Mouse (Mus musculus) midbrain, embryonic 11.5 days (tissue): ENCODE measurements at regions not wholly inside any gene's neighbourhood (a gene's known extent, or its start where the extent isn't known, plus 50 kb on each side); places are given as distances from the start of the nearest gene placed in this dataset.

Experiments used
- ATAC-seq: fragments of 200-750 bp; cut with Nextera tagmentation; 2 replicates; pipeline ENCODE4 v1.8.0; 2017; ENCODE audit warnings: moderate TSS enrichment, moderate library complexity; ENCODE audit not compliant: low FRiP score
- DNase-seq: peaks from one replicate; pipeline ENCODE4 v3.0.0; 2015; ENCODE audit warnings: low spot score; ENCODE audit errors: missing footprints
- H3K27ac ChIP-seq: fragments of 300-500 bp; sonication (generic); 2 replicates; pipeline ENCODE4 v1.5.1; 2014; ENCODE audit warnings: low read depth, low read length
- H3K27me3 ChIP-seq: fragments of 300-500 bp; sonication (generic); 2 replicates; pipeline ENCODE4 v1.6.1; 2014; ENCODE audit warnings: mild to moderate bottlenecking, low read length, moderate library complexity, mixed read lengths; ENCODE audit not compliant: control insufficient read depth, insufficient read depth
- H3K36me3 ChIP-seq: fragments of 300-500 bp; sonication (generic); 2 replicates; pipeline ENCODE4 v1.6.1; 2014; ENCODE audit warnings: mild to moderate bottlenecking, low read length, moderate library complexity, mixed read lengths; ENCODE audit not compliant: control insufficient read depth, insufficient read depth
- H3K4me1 ChIP-seq: fragments of 300-500 bp; sonication (generic); 2 replicates; pipeline ENCODE4 v1.6.1; 2014; ENCODE audit warnings: low read length; ENCODE audit not compliant: control insufficient read depth, insufficient read depth
- H3K4me2 ChIP-seq: fragments of 300-500 bp; sonication (generic); 2 replicates; pipeline ENCODE4 v1.6.1; 2014; ENCODE audit warnings: mild to moderate bottlenecking, moderate library complexity
- H3K4me3 ChIP-seq: fragments of 300-500 bp; sonication (generic); 2 replicates; pipeline ENCODE4 v1.5.1; 2014; ENCODE audit warnings: low read depth, low read length
- H3K9ac ChIP-seq: fragments of 300-500 bp; sonication (generic); 2 replicates; pipeline ENCODE4 v1.6.1; 2014; ENCODE audit warnings: low read length
- H3K9me3 ChIP-seq: fragments of 300-500 bp; sonication (generic); 2 replicates; pipeline ENCODE4 v1.6.1; 2016; ENCODE audit warnings: low read length; ENCODE audit not compliant: control insufficient read depth
- WGBS: fragments of 180-500 bp; shearing (Covaris S2); extraction: QIAGEN DNeasy Blood & Tissue Kit; methylation state at CpG from one replicate; pipeline ENCODE4 v1.1.7; 2014; 5-methylcytosine and 5-hydroxymethylcytosine counted together

GRCm38 (mm10) chr8:44155705-44156321 lies 446.0 kb upstream of the Adam34 start:
- Histone ChIP-seq H3K36me3 (no peaks in the 10 kb centered on the region), H3K27ac (no peak overlapping the region), H3K9me3 (no peaks in the 10 kb centered on the region), H3K9ac (no peak overlapping the region), H3K4me3 (no peak overlapping the region), H3K27me3 (no peaks in the 10 kb centered on the region), H3K4me2 (no peak overlapping the region), H3K4me1 (no peaks in the 10 kb centered on the region)
- WGBS: 91% methylated on average over 8 of the region's 8 CpGs
- DNase-seq: no peak
- no peak for ATAC-seq

- H3K36me3 ChIP-seq: no peaks in the 10 kb centered on the region
- no peak overlapping the region for H3K4me3 ChIP-seq
- no peaks in the 10 kb centered on the region for H3K9me3 ChIP-seq
- DNase-seq: no peak
- no peak overlapping the region for H3K9ac ChIP-seq
- ATAC-seq: no peak; the same call in 1 of the 2 replicates
- H3K27me3 ChIP-seq: no peaks in the 10 kb centered on the region
- WGBS: 69% methylated on average over 6 of the region's 6 CpGs
- no peak overlapping the region for H3K27ac ChIP-seq
- H3K4me2 ChIP-seq: no peak overlapping the region
- H3K4me1 ChIP-seq: no peaks in the 10 kb centered on the region
Measured at GRCm38 (mm10) chr8:44165115-44165514, 455.3 kb upstream of the Adam34 start.

DNA sequence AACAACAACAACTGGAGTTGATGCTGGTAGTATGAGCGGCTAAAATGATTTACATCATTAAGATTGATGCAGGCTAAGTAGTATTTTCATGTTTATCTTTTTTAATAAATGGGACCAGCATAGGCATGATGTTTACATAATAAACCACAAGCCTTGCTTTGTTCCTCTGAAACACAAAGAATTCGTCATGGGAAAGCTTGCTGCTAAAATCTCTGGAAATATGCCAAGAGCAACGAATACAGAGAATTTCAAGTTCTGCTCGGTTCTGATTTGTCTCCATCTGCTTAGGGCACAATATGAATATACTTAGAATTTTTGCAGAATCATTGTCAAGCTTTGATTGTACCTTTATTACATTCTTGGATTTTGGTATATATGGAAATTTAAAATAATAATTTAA lies 467.2 kb upstream of the Adam34 start:
- no peaks in the 10 kb centered on the region for H3K9me3 ChIP-seq
- DNase-seq (no peak), ATAC-seq (no peak)
- no peaks in the 10 kb centered on the region for H3K4me1 ChIP-seq
- no peak overlapping the region for H3K4me3 ChIP-seq
- WGBS: 76% methylated on average over 4 of the region's 4 CpGs
- no peak overlapping the region for H3K4me2 ChIP-seq
- no peak overlapping the region for H3K27ac ChIP-seq
- no peaks in the 10 kb centered on the region for H3K27me3 ChIP-seq
- H3K36me3 ChIP-seq: no peaks in the 10 kb centered on the region
- H3K9ac ChIP-seq: no peak overlapping the region

DNA sequence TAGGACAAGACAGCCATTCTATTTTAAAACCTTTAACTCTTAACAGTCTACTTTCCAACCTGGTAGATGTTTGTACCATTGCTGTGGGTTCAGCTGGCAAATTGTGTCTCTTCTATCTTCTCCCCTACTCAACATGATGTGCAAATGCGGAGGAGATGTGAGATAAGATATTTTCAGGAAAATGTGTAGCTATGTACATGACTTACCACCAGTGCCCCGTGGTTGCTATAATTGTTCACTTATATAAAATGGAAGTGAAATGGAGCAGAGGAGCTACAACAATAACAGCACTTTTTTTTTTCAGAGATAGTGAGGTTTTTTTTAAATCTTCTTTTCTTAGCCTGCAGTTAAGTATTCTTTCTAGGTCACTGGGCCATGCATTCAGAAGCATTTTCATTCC lies 492.4 kb upstream of the Adam34 start:
- no peak for DNase-seq
- Histone ChIP-seq H3K4me3 (no peak overlapping the region), H3K9me3 (no peaks in the 10 kb centered on the region), H3K9ac (no peak overlapping the region), H3K4me2 (no peak overlapping the region), H3K27me3 (no peaks in the 10 kb centered on the region), H3K36me3 (no peaks in the 10 kb centered on the region), H3K27ac (no peak overlapping the region), H3K4me1 (no peaks in the 10 kb centered on the region)
- WGBS: 84% methylated on average over 2 of the region's 2 CpGs
- ATAC-seq: no peak

DNA sequence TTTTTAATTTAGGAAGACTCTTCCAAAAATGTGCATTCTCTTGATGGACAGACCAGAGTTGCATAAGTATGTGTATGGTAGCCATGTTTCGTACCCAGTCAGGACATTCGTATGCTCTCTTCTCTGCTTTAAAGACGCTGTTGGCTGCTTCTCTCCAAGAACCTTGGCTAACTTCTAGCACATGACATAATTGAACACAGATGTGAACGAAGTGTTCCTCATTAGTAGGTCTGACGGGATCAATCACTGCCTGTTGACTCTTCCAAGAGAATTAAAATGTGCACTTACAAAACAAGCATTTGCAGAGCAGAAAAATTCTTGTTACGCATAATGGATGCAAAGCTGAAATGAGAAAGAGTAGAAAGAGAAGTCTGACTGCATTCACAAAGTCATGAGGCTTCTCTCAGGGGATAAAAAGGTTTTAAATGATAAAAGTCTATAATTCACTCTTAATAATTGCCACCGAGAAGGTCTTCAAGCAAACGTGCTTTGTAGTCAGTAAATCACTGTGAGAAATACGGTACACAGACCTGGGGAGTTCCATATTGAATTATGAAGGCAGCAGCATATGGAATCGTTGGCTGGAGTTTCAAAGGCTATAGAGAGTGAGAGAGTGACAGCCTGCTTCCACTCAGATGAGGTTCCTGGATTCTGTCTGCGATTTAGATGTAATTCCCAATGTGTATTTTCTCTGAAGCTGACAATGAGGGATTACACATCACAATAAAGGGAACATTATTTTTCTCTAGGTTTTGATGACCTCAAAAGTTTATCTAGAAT lies 496.7 kb upstream of the Adam34 start:
- H3K9me3 ChIP-seq: no peaks in the 10 kb centered on the region
- no peaks in the 10 kb centered on the region for H3K27me3 ChIP-seq
- no peak overlapping the region for H3K4me2 ChIP-seq
- ATAC-seq (no peak), DNase-seq (no peak)
- H3K9ac ChIP-seq: no peak overlapping the region
- no peak overlapping the region for H3K4me3 ChIP-seq
- H3K36me3 ChIP-seq: no peaks in the 10 kb centered on the region
- no peak overlapping the region for H3K27ac ChIP-seq
- 76% methylated on average over 11 of the region's 11 CpGs for WGBS
- no peaks in the 10 kb centered on the region for H3K4me1 ChIP-seq

DNA sequence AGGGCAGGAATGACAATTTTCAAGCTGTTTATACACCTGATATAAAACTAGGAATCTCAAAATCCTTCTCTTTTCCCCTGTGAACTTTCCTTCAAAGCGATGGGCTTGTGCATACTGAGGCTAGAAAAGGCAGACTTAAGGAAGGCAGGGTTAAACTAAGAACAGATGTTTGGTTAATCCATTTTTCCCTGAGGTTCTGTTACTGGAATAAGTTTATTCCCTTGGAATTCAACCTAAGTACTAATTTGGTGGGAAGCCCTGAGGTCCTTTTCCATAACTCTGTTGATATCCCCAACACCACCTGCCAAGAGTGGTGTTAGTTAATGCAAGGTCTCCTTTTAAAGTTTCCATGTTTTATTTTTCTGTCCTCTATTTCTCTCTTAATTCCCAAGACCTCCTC lies 512.5 kb upstream of the Adam34 start:
- Histone ChIP-seq H3K9me3 (no peaks in the 10 kb centered on the region), H3K36me3 (no peaks in the 10 kb centered on the region), H3K9ac (no peak overlapping the region), H3K4me3 (no peak overlapping the region), H3K4me2 (no peak overlapping the region), H3K27ac (no peak overlapping the region), H3K27me3 (no peaks in the 10 kb centered on the region), H3K4me1 (no peaks in the 10 kb centered on the region)
- DNase-seq (no peak), ATAC-seq (no peak)
- 85% methylated on average over 1 of the region's 1 CpGs for WGBS

GRCm38 (mm10) chr8:44252393-44252792 lies 542.5 kb upstream of the Adam34 start:
- no peak for DNase-seq
- Histone ChIP-seq H3K9ac (no peak overlapping the region), H3K27ac (no peak overlapping the region), H3K4me1 (no peaks in the 10 kb centered on the region), H3K36me3 (no peaks in the 10 kb centered on the region), H3K27me3 (no peaks in the 10 kb centered on the region), H3K4me3 (no peak overlapping the region), H3K9me3 (no peaks in the 10 kb centered on the region), H3K4me2 (no peak overlapping the region)
- ATAC-seq: no peak
- WGBS: 86% methylated on average over 3 of the region's 3 CpGs

- 76% methylated on average over 6 of the region's 6 CpGs for WGBS
- Histone ChIP-seq H3K27me3 (no peaks in the 10 kb centered on the region), H3K4me1 (no peaks in the 10 kb centered on the region), H3K4me2 (no peak overlapping the region), H3K4me3 (no peak overlapping the region), H3K9ac (no peak overlapping the region), H3K9me3 (no peaks in the 10 kb centered on the region), H3K27ac (no peak overlapping the region), H3K36me3 (no peaks in the 10 kb centered on the region)
- no peak for DNase-seq
- ATAC-seq: no peak
Measured at GRCm38 (mm10) chr8:44257051-44257450, 547.2 kb upstream of the Adam34 start.

- Histone ChIP-seq H3K36me3 (no peaks in the 10 kb centered on the region), H3K9me3 (no peaks in the 10 kb centered on the region), H3K9ac (no peak overlapping the region), H3K4me1 (no peaks in the 10 kb centered on the region), H3K27ac (no peak overlapping the region), H3K4me3 (no peak overlapping the region), H3K27me3 (no peaks in the 10 kb centered on the region), H3K4me2 (no peak overlapping the region)
- ATAC-seq (no peak), DNase-seq (no peak)
- 74% methylated on average over 4 of the region's 4 CpGs for WGBS
Measured at GRCm38 (mm10) chr8:44261039-44261438, 551.2 kb upstream of the Adam34 start.
